Mouse (Mus musculus): Measurements from ENCODE around the gene Acot11. TPM values are rescaled to one million over a fixed set of nuclear protein-coding genes. Genes with fewer than 3 reads are reported as not detected.

The Acot11 gene
- polyA plus RNA-seq, 1 experiment from 2014 or later = 5.0 TPM

DNA sequence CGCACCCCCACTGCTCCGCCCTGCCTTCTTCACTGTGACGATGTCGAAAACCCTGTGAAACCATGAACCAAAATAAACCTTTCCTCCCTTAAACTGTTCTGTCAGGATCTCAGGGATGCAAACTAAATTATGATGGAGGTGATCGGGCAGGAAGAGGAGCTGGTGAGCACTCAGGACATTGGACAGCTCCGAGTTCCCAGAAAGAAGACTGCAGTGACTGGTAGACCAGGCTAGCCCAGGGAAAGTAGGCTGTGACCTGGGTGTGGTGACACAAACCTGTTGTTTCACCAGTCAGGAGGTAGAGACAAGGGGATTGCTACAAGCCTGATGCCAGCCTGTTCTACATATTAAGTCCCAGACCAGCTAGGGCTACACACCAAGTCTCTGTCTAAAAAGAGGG lies 91.2 kb downstream of the Acot11 start:
- 66% methylated on average over 6 of the region's 6 CpGs for WGBS (ENCODE audit: insufficient replicate concordance)
- no peak overlapping the region for H3K27ac ChIP-seq

GRCm38 (mm10) chr4:106708408-106708807 lies 96.4 kb downstream of the Acot11 start:
- Histone ChIP-seq H3K27ac (no peak overlapping the region), H3K4me3 (replicated peaks) (no peak overlapping the region), H3K27me3 (0 out of 2 replicates have a peak, but pooled peaks cover 6% of the 10 kb centered on the region), H3K4me2 (peak overlapping the region; percentile 4; the same call in 1 of the 2 replicates), H3K9me3 (replicated peaks) (no peaks in the 10 kb centered on the region), H3K4me1 (replicated peaks) (peaks cover 8% of the 10 kb centered on the region; the same call in 1 of the 2 replicates), H3K9ac (no peak overlapping the region), H3K36me3 (no peaks in the 10 kb centered on the region)
- ATAC-seq (ENCODE audit: low read depth) = peak; percentile 51; the same call in 1 of the 2 replicates
- peak; percentile 69 for DNase-seq
- WGBS (ENCODE audit: insufficient replicate concordance) = 0% methylated on average over 8 of the region's 8 CpGs

More for the DNA sequence above, 91.2 kb downstream of the Acot11 start:
- Histone ChIP-seq H3K4me1 (replicated peaks) (peaks cover 5% of the 10 kb centered on the region; the same call in 1 of the 2 replicates), H3K9ac (no peak overlapping the region), H3K9me3 (replicated peaks) (no peaks in the 10 kb centered on the region), H3K27me3 (0 out of 2 replicates have a peak, but pooled peaks cover 8% of the 10 kb centered on the region), H3K4me2 (no peak overlapping the region), H3K4me3 (replicated peaks) (no peak overlapping the region), H3K36me3 (no peaks in the 10 kb centered on the region)
- ATAC-seq (ENCODE audit: low read depth) (no peak), DNase-seq (no peak)

DNA sequence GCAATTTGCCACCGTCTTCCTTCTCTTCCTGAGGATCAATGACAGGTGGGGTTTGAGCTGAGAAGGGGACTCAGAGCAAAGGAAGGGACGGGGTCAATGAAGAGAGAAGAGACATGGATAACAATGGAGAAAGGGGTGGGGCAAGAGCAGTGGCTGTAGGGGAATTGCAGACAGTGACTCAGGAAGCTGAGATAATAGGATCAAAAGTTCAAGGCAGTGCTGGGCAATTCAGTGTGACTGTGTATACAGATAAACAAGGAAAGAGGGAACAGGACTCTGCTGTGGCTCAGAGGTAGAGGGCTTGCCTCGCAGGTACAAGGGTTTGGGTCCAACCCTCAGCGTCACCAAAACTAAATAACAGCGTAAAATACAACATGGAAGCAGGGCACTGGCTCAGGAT lies 96.8 kb downstream of the Acot11 start:
- DNase-seq (no peak), ATAC-seq (ENCODE audit: low read depth) (peak; percentile 36; the same call in 1 of the 2 replicates)
- Histone ChIP-seq H3K9ac (no peak overlapping the region), H3K27ac (no peak overlapping the region), H3K4me1 (replicated peaks) (peaks cover 8% of the 10 kb centered on the region; the same call in 1 of the 2 replicates), H3K4me3 (replicated peaks) (no peak overlapping the region), H3K4me2 (peak overlapping the region; percentile 4; the same call in 1 of the 2 replicates), H3K27me3 (peaks cover 8% of the 10 kb centered on the region; the same call in 1 of the 2 replicates), H3K9me3 (replicated peaks) (no peaks in the 10 kb centered on the region), H3K36me3 (no peaks in the 10 kb centered on the region)
- WGBS (ENCODE audit: insufficient replicate concordance) = 18% methylated on average over 5 of the region's 5 CpGs

DNA sequence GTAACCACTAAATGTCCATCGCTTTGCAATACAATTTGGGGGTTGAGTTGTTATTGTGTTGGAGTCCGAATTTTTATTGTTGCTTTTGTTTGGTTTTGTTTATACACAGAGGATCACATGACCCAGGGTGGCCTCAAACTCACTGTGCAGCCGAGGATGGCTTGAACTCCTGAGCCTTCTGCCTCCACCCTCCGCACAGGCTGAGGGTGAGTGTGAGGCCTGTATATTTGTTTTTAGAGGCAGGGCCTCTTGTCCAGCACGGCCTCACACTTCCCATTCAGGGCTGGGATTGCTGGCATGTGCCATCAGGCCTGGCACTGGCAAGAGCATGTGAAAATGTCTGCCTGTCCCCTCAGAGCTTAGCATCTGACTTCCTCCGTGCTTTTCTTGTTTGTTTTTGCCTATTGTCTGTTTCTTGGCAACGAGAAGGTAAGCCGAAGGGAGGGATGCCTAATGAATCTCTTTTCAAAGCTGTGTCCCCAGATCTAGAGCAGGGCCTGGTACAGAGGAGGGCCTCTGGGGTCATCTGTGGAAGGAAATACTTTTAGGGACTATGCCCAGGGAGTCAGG lies 99.6 kb downstream of the Acot11 start:
- no peak overlapping the region for H3K4me2 ChIP-seq
- no peaks in the 10 kb centered on the region for H3K36me3 ChIP-seq
- peaks cover 8% of the 10 kb centered on the region; the same call in 1 of the 2 replicates for H3K4me1 ChIP-seq (replicated peaks)
- no peaks in the 10 kb centered on the region for H3K9me3 ChIP-seq (replicated peaks)
- no peak for ATAC-seq (ENCODE audit: low read depth)
- WGBS (ENCODE audit: insufficient replicate concordance) = 50% methylated on average over 8 of the region's 8 CpGs
- H3K9ac ChIP-seq = no peak overlapping the region
- H3K27ac ChIP-seq = no peak overlapping the region
- DNase-seq = no peak
- H3K4me3 ChIP-seq (replicated peaks) = no peak overlapping the region
- peaks cover 29% of the 10 kb centered on the region for H3K27me3 ChIP-seq

DNA sequence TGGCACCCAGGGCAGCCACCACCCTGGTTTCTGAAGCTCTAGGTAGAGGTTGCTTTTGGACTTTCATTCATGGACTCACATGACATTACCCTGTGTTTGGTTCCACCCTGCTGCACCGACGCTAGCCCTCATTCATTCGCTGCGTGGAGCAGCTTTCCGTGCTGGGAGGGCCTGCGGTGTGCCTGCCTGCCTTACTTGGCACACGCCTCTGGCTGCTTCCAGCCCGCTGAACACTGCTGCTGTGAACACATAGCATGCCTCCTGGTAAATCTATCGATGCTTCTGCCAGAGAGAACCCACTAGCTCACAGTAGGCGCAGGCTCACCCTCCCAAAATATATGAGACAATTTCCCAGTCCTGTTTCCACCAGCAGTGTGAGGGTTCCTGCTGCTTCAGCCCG lies 100.4 kb downstream of the Acot11 start:
- H3K4me2 ChIP-seq = no peak overlapping the region
- no peaks in the 10 kb centered on the region for H3K9me3 ChIP-seq (replicated peaks)
- peaks cover 8% of the 10 kb centered on the region; the same call in 1 of the 2 replicates for H3K4me1 ChIP-seq (replicated peaks)
- H3K27ac ChIP-seq = no peak overlapping the region
- no peak overlapping the region for H3K9ac ChIP-seq
- H3K27me3 ChIP-seq = peaks cover 24% of the 10 kb centered on the region
- no peaks in the 10 kb centered on the region for H3K36me3 ChIP-seq
- DNase-seq = no peak
- no peak for ATAC-seq (ENCODE audit: low read depth)
- H3K4me3 ChIP-seq (replicated peaks) = no peak overlapping the region
- 68% methylated on average over 11 of the region's 11 CpGs for WGBS (ENCODE audit: insufficient replicate concordance)

DNA sequence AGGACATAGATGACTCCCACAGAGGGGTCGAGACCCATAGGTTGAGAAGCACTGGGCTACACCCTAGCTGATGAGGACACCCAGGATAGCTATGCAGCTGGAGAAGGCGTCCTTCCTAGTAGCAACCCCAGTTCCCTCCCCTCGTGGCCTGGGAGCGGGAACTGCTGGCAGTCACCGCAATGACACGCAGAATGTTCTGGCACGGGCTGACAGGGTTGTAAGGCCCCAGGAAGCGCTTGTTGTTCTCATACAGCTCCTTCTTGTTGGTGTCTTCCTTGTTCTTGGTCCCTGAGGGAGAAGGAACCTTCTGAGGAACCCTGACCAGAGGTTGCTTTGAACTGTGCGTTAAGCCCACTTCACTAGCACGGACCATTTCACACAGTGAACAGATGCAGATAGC lies 100.8 kb downstream of the Acot11 start:
- ATAC-seq (ENCODE audit: low read depth) = no peak
- H3K36me3 ChIP-seq = no peaks in the 10 kb centered on the region
- DNase-seq = no peak
- H3K4me3 ChIP-seq (replicated peaks) = no peak overlapping the region
- no peak overlapping the region for H3K9ac ChIP-seq
- H3K27me3 ChIP-seq = peaks cover 24% of the 10 kb centered on the region
- no peak overlapping the region for H3K4me2 ChIP-seq
- H3K27ac ChIP-seq = no peak overlapping the region
- WGBS (ENCODE audit: insufficient replicate concordance) = 66% methylated on average over 10 of the region's 10 CpGs
- no peaks in the 10 kb centered on the region for H3K9me3 ChIP-seq (replicated peaks)
- H3K4me1 ChIP-seq (replicated peaks) = peaks cover 8% of the 10 kb centered on the region; the same call in 1 of the 2 replicates

GRCm38 (mm10) chr4:106700798-106701197 lies 104.0 kb downstream of the Acot11 start:
- WGBS (ENCODE audit: insufficient replicate concordance) = 41% methylated on average over 4 of the region's 4 CpGs
- H3K27me3 ChIP-seq = peaks cover 31% of the 10 kb centered on the region

DNA sequence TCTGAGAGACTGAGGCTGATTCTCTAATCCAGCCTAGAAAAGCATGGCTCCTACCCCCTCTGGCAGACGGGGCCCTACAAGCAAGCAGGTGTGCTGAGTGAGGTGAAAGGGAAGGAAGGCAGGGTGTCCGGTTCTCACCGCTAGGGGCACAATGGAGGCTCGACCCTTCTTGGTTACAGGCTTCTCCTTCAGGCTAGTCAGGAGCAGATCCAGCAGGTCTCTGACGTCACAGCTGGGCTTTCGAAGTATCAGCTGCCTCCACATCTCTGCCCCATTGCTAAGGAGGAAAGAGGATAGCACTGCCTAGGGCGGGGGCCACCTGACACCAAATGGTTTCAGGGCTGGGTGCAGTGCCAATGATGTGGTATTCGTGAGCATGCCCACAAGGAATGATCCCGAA lies 104.8 kb downstream of the Acot11 start:
- DNase-seq = no peak
- H3K4me1 ChIP-seq (replicated peaks) = no peaks in the 10 kb centered on the region
- no peaks in the 10 kb centered on the region for H3K36me3 ChIP-seq
- no peak overlapping the region for H3K9ac ChIP-seq
- no peak overlapping the region for H3K4me2 ChIP-seq
- no peaks in the 10 kb centered on the region for H3K9me3 ChIP-seq (replicated peaks)
- no peak for ATAC-seq (ENCODE audit: low read depth)
- no peak overlapping the region for H3K4me3 ChIP-seq (replicated peaks)
- H3K27ac ChIP-seq = no peak overlapping the region
- H3K27me3 ChIP-seq = peaks cover 31% of the 10 kb centered on the region
- WGBS (ENCODE audit: insufficient replicate concordance) = 15% methylated on average over 9 of the region's 9 CpGs

More at GRCm38 (mm10) chr4:106700798-106701197, 104.0 kb downstream of the Acot11 start:
- H3K9me3 ChIP-seq (replicated peaks) = no peaks in the 10 kb centered on the region
- ATAC-seq (ENCODE audit: low read depth) (no peak), DNase-seq (no peak)
- H3K27ac ChIP-seq = no peak overlapping the region
- no peaks in the 10 kb centered on the region for H3K4me1 ChIP-seq (replicated peaks)
- no peak overlapping the region for H3K4me2 ChIP-seq
- H3K36me3 ChIP-seq = no peaks in the 10 kb centered on the region
- no peak overlapping the region for H3K4me3 ChIP-seq (replicated peaks)
- no peak overlapping the region for H3K9ac ChIP-seq

Other genes starting within 250 kb of the Acot11 start
- 5.4 and 6.5 TPM in 2 replicates for gene Dhcr24, start 244.0 kb downstream of the Acot11 start, polyA plus RNA-seq (2015; fragmentation: Nextera tagmentation; extraction: Ambion mirVana)
- 0.24 and 0.30 TPM in 2 replicates for gene Lexm, start 187.8 kb downstream of the Acot11 start, polyA plus RNA-seq (2015; fragmentation: Nextera tagmentation; extraction: Ambion mirVana)
- 0.03 and 0.06 TPM in 2 replicates for gene Ttc22, start 182.6 kb downstream of the Acot11 start, polyA plus RNA-seq (2015; fragmentation: Nextera tagmentation; extraction: Ambion mirVana)
- gene Pars2, start 153.9 kb downstream of the Acot11 start, polyA plus RNA-seq (2015; fragmentation: Nextera tagmentation; extraction: Ambion mirVana) = 5.4 and 6.7 TPM in 2 replicates
- gene Ttc4, start 126.1 kb downstream of the Acot11 start, polyA plus RNA-seq (2015; fragmentation: Nextera tagmentation; extraction: Ambion mirVana) = 37.3 and 42.1 TPM in 2 replicates
- 0.06 and 0.15 TPM in 2 replicates for gene Mroh7, start 74.1 kb downstream of the Acot11 start, polyA plus RNA-seq (2015; fragmentation: Nextera tagmentation; extraction: Ambion mirVana)
- gene Fam151a, start 71.1 kb downstream of the Acot11 start, polyA plus RNA-seq (2015; fragmentation: Nextera tagmentation; extraction: Ambion mirVana) = 0.09 TPM in 1 of 2 replicates, not detected in the other
- gene Ssbp3, start 105.7 kb upstream of the Acot11 start, polyA plus RNA-seq (2015; fragmentation: Nextera tagmentation; extraction: Ambion mirVana) = 55.5 and 64.8 TPM in 2 replicates